Mouse (Mus musculus): ENCODE results near the gene Gpt2. TPM values are rescaled to one million over a fixed set of nuclear protein-coding genes. Genes with fewer than 3 reads are reported as not detected.

Gene Gpt2
- total RNA-seq, 1 experiment: 31.9 TPM

- Histone ChIP-seq H3K27ac (ENCODE audit: insufficient read depth, low read depth, low read length, poor library complexity, severe bottlenecking) (no peak overlapping the region), H3K4me3 (ENCODE audit: insufficient read depth in 1 of 2, low read depth in 1 of 2, low read length in 2 of 2, poor library complexity in 1 of 2, severe bottlenecking in 1 of 2) (no peak overlapping the region), H3K9me3 (ENCODE audit: control insufficient read depth, insufficient read depth, low read depth, low read length) (no peaks in the 10 kb centered on the region), H3K4me1 (ENCODE audit: control insufficient read depth in 2 of 2, insufficient read depth in 2 of 2, low read length in 2 of 2, poor library complexity in 1 of 2) (no peaks in the 10 kb centered on the region), H3K9ac (ENCODE audit: insufficient read depth, low read depth, low read length, poor library complexity, severe bottlenecking) (no peak overlapping the region), H3K36me3 (ENCODE audit: control insufficient read depth, insufficient read depth, low read length, poor library complexity, severe bottlenecking) (no peaks in the 10 kb centered on the region)
- no peak for TF ChIP-seq CHD2 (IDR thresholded peaks at IDR 0.05; ENCODE audit: low read depth, low read length)
- TF ChIP-seq ZNF384 (IDR thresholded peaks at IDR 0.05; ENCODE audit: low read depth, low read length): no peak
- TF ChIP-seq HCFC1 (IDR thresholded peaks at IDR 0.05; ENCODE audit: borderline replicate concordance, insufficient read depth, low read length): no peak
- TF ChIP-seq ZC3H11A (IDR thresholded peaks at IDR 0.05; ENCODE audit: borderline replicate concordance, low read depth, low read length): no peak
- TF ChIP-seq MAFK (IDR thresholded peaks at IDR 0.05; ENCODE audit: insufficient read depth, low read depth, low read length): no peak
- no peak for DNase-seq (ENCODE audit: low read depth, low spot score)
- in situ Hi-C loops (cut with MboI; ENCODE audit: low sequenced_read_pairs in 2 of 2, unreplicated experiment in 2 of 2): no loop called here
These were observed 81.7 kb downstream of the Gpt2 start for GRCm38 (mm10) chr8:85573972-85574496.

Other genes starting within 250 kb of the Gpt2 start
- 60.7 and 105 TPM in 2 replicates for gene Orc6, start 192.9 kb upstream of the Gpt2 start, total RNA-seq (2012; rRNA removed)
- gene Vps35, start 192.8 kb upstream of the Gpt2 start, total RNA-seq (2012; rRNA removed): 74.8 and 109 TPM in 2 replicates
- gene Mylk3, start 106.2 kb upstream of the Gpt2 start, total RNA-seq (2012; rRNA removed): 0.11 and 0.22 TPM in 2 replicates
- 15.0 and 19.5 TPM in 2 replicates for gene 4921524J17Rik, start 59.7 kb upstream of the Gpt2 start, total RNA-seq (2012; rRNA removed)
- 103 and 158 TPM in 2 replicates for gene Dnaja2, start 62.8 kb downstream of the Gpt2 start, total RNA-seq (2012; rRNA removed)
- gene Neto2, start 208.3 kb downstream of the Gpt2 start, total RNA-seq (2012; rRNA removed): 7.9 and 10.8 TPM in 2 replicates

All from ES-E14 (cell line).